Mouse (Mus musculus): ENCODE data around the gene Hipk3. TPM values are rescaled to one million over a fixed set of nuclear protein-coding genes. Genes with fewer than 3 reads are reported as not detected.

Hipk3 gene
- total RNA-seq, 2 experiments from 2014 or later: 202 to 215 TPM

DNA sequence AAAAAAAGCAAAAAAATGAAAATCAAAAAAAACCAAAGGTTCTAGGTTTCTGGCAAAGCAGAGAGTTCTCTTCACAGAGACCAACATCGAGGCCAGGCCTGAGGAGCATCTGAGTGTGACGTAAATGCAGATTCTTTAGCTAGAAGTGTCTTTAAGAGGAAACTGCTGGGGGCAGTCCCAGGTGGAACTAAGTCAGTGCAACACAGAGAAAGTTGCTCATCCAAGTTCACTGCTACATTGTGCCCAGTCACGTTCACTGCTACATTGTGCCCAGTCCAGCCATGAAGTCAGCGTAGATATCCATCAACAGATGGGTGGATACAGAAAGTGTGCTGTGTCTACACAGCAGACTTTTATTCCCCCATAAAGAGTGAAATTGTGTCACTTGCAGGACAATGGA, 110.7 kb downstream of the Hipk3 start:
- intact Hi-C loops (cut with DNase I): no loop called here
- no peak for DNase-seq (ENCODE audit: low spot score)

DNA sequence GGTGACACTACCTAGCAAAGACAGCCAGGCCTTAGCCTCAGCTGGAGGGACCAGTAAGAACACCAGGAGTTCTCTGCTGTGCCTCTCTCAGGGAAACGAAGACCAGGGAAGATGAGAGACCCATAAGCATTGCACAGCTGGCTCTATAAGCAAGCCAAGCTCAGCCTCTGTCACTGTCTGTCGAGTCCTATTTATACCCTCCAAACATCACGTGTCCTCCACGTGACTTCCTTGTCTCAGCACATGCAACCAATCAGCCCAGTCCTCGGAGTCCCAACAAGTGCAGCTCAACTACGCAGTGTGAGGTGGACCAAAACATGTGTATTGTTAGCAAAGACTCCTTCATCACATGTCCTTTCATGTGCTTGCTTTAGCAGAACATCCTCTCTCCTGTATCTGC, 111.4 kb downstream of the Hipk3 start:
- no peak for DNase-seq (ENCODE audit: low spot score)
- intact Hi-C loops (cut with DNase I): no loop called here

- no peak for DNase-seq (ENCODE audit: low spot score)
- intact Hi-C loops (cut with DNase I): no loop called here
Observed at GRCm38 (mm10) chr2:104379304-104379703, 114.9 kb downstream of the Hipk3 start.

- no peak for DNase-seq (ENCODE audit: low spot score)
- intact Hi-C loops (cut with DNase I): no loop called here
Observed at GRCm38 (mm10) chr2:104378791-104379190, 115.5 kb downstream of the Hipk3 start.

- DNase-seq (ENCODE audit: low spot score): no peak
- intact Hi-C loops (cut with DNase I): no loop called here
Observed at GRCm38 (mm10) chr2:104377990-104378389, 116.3 kb downstream of the Hipk3 start.

Small RNA genes within 50 kb of the gene (microRNA-seq; reads per million reads assigned to microRNA genes)
- gene Mir1902: not detected

Other genes with a start within 250 kb of the Hipk3 start
- under 1 TPM; 0.03 TPM for gene D430041D05Rik, start 83.4 kb downstream of the Hipk3 start, total RNA-seq (2021)
- 10 to 100 TPM; 12.0 to 14.7 TPM for gene Cstf3, start 96.1 kb upstream of the Hipk3 start, total RNA-seq (2021)
- 1 to 10 TPM; 6.0 to 7.3 TPM for gene Tcp11l1, start 217.7 kb upstream of the Hipk3 start, total RNA-seq (2021)
- gene Pin1rt1, start 221.9 kb upstream of the Hipk3 start, total RNA-seq (2021): not detected
- gene Depdc7, start 248.4 kb upstream of the Hipk3 start, total RNA-seq (2021): under 1 TPM; 0.89 to 0.99 TPM